Mouse (Mus musculus): ENCODE data around the gene Tmc6. TPM values are rescaled to one million over a fixed set of nuclear protein-coding genes. Genes with fewer than 3 reads are reported as not detected.

Tmc6 gene
- total and polyA plus RNA-seq, 2 experiments: 5.3 to 11.8 TPM

DNA sequence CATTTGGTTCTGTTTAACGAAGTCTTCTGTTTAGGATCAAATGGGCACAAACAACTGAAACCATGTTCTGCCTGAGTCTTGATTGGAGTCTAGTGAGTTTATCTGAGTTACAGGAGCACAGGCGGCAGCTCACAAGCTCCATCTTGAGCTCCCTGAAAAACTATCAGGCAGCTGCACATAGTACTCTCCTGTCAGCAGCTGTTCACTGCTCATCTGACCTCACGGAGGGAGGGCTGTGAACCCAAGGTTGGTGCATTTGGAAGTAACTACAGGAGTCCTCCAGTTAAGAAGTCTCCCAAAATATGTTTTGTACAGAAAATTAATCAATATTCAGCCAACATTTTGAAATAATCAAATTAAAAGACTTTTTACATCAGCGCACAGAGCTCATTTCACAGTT, 33.4 kb downstream of the Tmc6 start:
- Histone ChIP-seq H3K27ac (replicated peaks; ENCODE audit: insufficient read depth, low read depth, low read length) (no peak overlapping the region), H3K79me2 (ENCODE audit: control insufficient read depth, insufficient read depth, low read length) (no peaks in the 10 kb centered on the region), H3K36me3 (ENCODE audit: control insufficient read depth, insufficient read depth, low read length) (peaks cover 55% of the 10 kb centered on the region), H3K4me3 (ENCODE audit: insufficient read depth, low read depth, low read length) (no peak overlapping the region), H3K4me1 (ENCODE audit: control insufficient read depth, insufficient read depth, low read length) (no peaks in the 10 kb centered on the region), H3K27me3 (ENCODE audit: control insufficient read depth, insufficient read depth, low read length) (no peaks in the 10 kb centered on the region), H3K9ac (ENCODE audit: low read depth, low read length) (no peak overlapping the region)
- TF ChIP-seq POLR2A (IDR thresholded peaks at IDR 0.05; ENCODE audit: extremely low read depth, insufficient read depth, low read length): no peak
- TF ChIP-seq CTCF (IDR thresholded peaks at IDR 0.05; ENCODE audit: low read depth, low read length): no peak
- DNase-seq (ENCODE audit: extremely low read depth, low read depth, low spot score): no peak
- WGBS: 93% methylated on average over 4 of the region's 4 CpGs

DNA sequence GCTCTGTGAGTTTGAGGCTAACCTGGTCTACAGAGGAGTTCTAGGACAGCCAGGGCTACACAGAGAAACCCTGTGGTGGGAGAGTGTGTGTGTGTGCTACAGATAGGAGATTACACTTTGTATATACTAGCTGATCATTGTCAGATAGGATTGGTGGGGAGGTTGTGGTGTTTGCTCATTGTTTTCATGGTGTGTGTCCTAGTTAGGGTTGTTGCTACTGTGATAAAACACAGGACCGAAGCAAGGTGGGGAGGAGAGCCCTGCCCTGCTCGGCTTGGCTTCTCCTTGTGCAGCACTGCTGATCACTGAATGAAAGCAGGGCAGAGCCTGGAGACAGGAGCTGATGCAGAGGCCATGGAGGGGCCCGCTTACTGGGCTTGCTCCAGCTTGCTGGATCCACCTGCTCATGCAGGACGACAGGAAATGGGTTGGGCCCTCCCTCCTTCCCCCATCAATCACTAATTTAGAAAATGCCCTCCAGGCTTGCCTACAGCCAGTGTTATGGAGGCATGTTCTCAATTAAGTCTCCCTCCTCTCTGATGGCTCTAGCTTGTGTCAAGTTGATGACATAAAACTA, 38.5 kb downstream of the Tmc6 start:
- no peak for TF ChIP-seq CTCF (IDR thresholded peaks at IDR 0.05; ENCODE audit: low read depth, low read length)
- no peak for TF ChIP-seq POLR2A (IDR thresholded peaks at IDR 0.05; ENCODE audit: extremely low read depth, insufficient read depth, low read length)
- DNase-seq (ENCODE audit: extremely low read depth, low read depth, low spot score): no peak
- Histone ChIP-seq H3K79me2 (ENCODE audit: control insufficient read depth, insufficient read depth, low read length) (no peaks in the 10 kb centered on the region), H3K4me1 (ENCODE audit: control insufficient read depth, insufficient read depth, low read length) (no peaks in the 10 kb centered on the region), H3K36me3 (ENCODE audit: control insufficient read depth, insufficient read depth, low read length) (peaks cover 57% of the 10 kb centered on the region), H3K27ac (replicated peaks; ENCODE audit: insufficient read depth, low read depth, low read length) (no peak overlapping the region), H3K27me3 (ENCODE audit: control insufficient read depth, insufficient read depth, low read length) (no peaks in the 10 kb centered on the region), H3K9ac (ENCODE audit: low read depth, low read length) (no peak overlapping the region), H3K4me3 (ENCODE audit: insufficient read depth, low read depth, low read length) (no peak overlapping the region)
- WGBS: 89% methylated on average over 4 of the region's 4 CpGs

DNA sequence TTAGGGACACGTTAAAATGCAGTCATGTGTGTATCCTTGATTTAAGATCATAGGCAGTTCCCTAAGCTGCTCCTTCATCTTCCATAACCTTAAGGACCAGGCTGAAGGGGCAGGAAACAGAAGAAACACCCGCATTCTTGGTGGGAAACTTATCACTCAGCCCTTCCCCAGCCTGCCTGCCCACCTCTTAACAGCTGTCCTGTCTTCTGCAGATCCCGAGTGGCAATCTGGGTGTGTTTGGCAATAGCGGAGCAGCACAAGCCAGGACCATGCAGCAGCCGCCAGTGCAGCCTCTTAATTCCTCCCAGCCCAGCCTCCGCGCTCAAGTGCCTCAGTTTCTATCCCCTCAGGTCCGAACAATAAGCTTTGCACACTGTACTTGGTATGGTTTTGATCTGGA, 39.3 kb downstream of the Tmc6 start:
- Histone ChIP-seq H3K36me3 (ENCODE audit: control insufficient read depth, insufficient read depth, low read length) (peaks cover 58% of the 10 kb centered on the region), H3K27ac (replicated peaks; ENCODE audit: insufficient read depth, low read depth, low read length) (no peak overlapping the region), H3K27me3 (ENCODE audit: control insufficient read depth, insufficient read depth, low read length) (no peaks in the 10 kb centered on the region), H3K4me1 (ENCODE audit: control insufficient read depth, insufficient read depth, low read length) (no peaks in the 10 kb centered on the region), H3K79me2 (ENCODE audit: control insufficient read depth, insufficient read depth, low read length) (no peaks in the 10 kb centered on the region), H3K4me3 (ENCODE audit: insufficient read depth, low read depth, low read length) (no peak overlapping the region), H3K9ac (ENCODE audit: low read depth, low read length) (no peak overlapping the region)
- no peak for DNase-seq (ENCODE audit: extremely low read depth, low read depth, low spot score)
- 92% methylated on average over 8 of the region's 8 CpGs for WGBS
- TF ChIP-seq CTCF (IDR thresholded peaks at IDR 0.05; ENCODE audit: low read depth, low read length) (no peak), POLR2A (IDR thresholded peaks at IDR 0.05; ENCODE audit: extremely low read depth, insufficient read depth, low read length) (no peak)

DNA sequence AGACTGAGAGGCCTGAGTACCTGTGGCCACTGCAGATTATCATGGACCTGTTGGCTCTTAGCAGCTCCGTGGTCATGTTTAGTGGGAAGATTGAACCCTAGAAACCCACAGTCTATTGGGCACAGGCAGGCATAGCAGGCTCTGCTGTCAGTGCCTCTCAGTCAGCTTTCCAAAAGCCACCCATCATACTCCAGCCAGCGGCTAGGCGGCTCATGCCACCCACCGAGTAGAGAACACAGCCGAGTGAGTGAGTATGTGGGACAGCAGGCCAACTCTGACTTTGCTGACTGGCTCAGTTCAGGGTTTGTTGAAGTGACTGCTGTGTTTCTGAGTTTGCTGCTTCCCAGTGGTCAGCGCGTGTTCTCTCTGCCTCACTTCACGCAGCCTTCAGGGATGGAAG, 39.8 kb downstream of the Tmc6 start:
- peaks cover 54% of the 10 kb centered on the region for H3K36me3 ChIP-seq (ENCODE audit: control insufficient read depth, insufficient read depth, low read length)
- no peaks in the 10 kb centered on the region for H3K79me2 ChIP-seq (ENCODE audit: control insufficient read depth, insufficient read depth, low read length)
- no peaks in the 10 kb centered on the region for H3K4me1 ChIP-seq (ENCODE audit: control insufficient read depth, insufficient read depth, low read length)
- WGBS: 92% methylated on average over 8 of the region's 8 CpGs
- TF ChIP-seq CTCF (IDR thresholded peaks at IDR 0.05; ENCODE audit: low read depth, low read length) (no peak), POLR2A (IDR thresholded peaks at IDR 0.05; ENCODE audit: extremely low read depth, insufficient read depth, low read length) (no peak)
- no peak overlapping the region for H3K27ac ChIP-seq (replicated peaks; ENCODE audit: insufficient read depth, low read depth, low read length)
- H3K4me3 ChIP-seq (ENCODE audit: insufficient read depth, low read depth, low read length): no peak overlapping the region
- H3K9ac ChIP-seq (ENCODE audit: low read depth, low read length): no peak overlapping the region
- H3K27me3 ChIP-seq (ENCODE audit: control insufficient read depth, insufficient read depth, low read length): no peaks in the 10 kb centered on the region
- no peak for DNase-seq (ENCODE audit: extremely low read depth, low read depth, low spot score)

DNA sequence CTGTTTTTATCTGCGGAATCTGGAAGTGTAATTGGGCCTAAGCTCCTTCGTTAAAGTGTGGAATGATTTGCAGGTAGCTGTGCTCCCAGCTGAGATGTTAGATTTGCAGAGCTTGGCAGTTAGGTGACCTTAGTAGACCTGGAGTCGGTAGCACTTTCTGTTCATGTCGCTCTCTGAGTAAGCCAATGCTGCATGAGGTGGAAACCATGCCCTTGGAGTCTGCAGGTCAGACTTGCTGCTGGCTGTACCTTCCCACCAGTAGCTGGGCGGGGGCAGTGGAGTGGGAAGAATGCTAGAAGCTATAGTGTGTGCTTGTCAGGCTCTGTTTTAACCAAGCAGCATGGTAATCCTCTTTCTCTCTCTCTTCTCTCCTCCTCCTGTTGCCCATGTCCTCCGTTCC, 40.9 kb downstream of the Tmc6 start:
- no peak overlapping the region for H3K27ac ChIP-seq (replicated peaks; ENCODE audit: insufficient read depth, low read depth, low read length)
- TF ChIP-seq POLR2A (IDR thresholded peaks at IDR 0.05; ENCODE audit: extremely low read depth, insufficient read depth, low read length): no peak
- TF ChIP-seq CTCF (IDR thresholded peaks at IDR 0.05; ENCODE audit: low read depth, low read length): no peak
- H3K9ac ChIP-seq (ENCODE audit: low read depth, low read length): no peak overlapping the region
- H3K79me2 ChIP-seq (ENCODE audit: control insufficient read depth, insufficient read depth, low read length): no peaks in the 10 kb centered on the region
- H3K4me1 ChIP-seq (ENCODE audit: control insufficient read depth, insufficient read depth, low read length): no peaks in the 10 kb centered on the region
- H3K36me3 ChIP-seq (ENCODE audit: control insufficient read depth, insufficient read depth, low read length): peaks cover 54% of the 10 kb centered on the region
- DNase-seq (ENCODE audit: extremely low read depth, low read depth, low spot score): no peak
- 94% methylated on average over 6 of the region's 6 CpGs for WGBS
- H3K4me3 ChIP-seq (ENCODE audit: insufficient read depth, low read depth, low read length): no peak overlapping the region
- no peaks in the 10 kb centered on the region for H3K27me3 ChIP-seq (ENCODE audit: control insufficient read depth, insufficient read depth, low read length)

DNA sequence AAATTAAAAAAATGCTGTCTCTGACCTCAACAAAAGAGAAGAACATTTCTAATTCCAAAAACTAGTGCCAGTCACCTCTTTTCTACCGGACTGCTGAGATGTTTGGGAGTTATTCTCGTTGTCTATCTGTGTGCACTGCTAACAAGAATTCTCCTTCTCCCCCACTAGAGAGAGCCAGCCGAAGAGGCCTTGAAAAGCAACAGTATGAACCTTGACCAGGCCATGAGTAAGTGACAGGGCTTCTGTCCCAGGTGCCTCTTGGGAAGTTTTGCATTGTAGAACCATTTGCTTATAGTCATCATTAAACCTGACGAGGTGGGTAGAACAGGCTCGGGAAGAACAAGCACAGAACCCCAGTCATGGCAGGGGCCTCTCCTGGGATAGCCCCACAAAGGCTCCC, 43.9 kb downstream of the Tmc6 start:
- H3K9ac ChIP-seq (ENCODE audit: low read depth, low read length): no peak overlapping the region
- WGBS: 85% methylated on average over 5 of the region's 5 CpGs
- H3K27me3 ChIP-seq (ENCODE audit: control insufficient read depth, insufficient read depth, low read length): no peaks in the 10 kb centered on the region
- no peak overlapping the region for H3K27ac ChIP-seq (replicated peaks; ENCODE audit: insufficient read depth, low read depth, low read length)
- no peak overlapping the region for H3K4me3 ChIP-seq (ENCODE audit: insufficient read depth, low read depth, low read length)
- no peaks in the 10 kb centered on the region for H3K79me2 ChIP-seq (ENCODE audit: control insufficient read depth, insufficient read depth, low read length)
- H3K36me3 ChIP-seq (ENCODE audit: control insufficient read depth, insufficient read depth, low read length): peaks cover 42% of the 10 kb centered on the region
- no peak for DNase-seq (ENCODE audit: extremely low read depth, low read depth, low spot score)
- TF ChIP-seq POLR2A (IDR thresholded peaks at IDR 0.05; ENCODE audit: extremely low read depth, insufficient read depth, low read length): no peak
- TF ChIP-seq CTCF (IDR thresholded peaks at IDR 0.05; ENCODE audit: low read depth, low read length): no peak
- no peaks in the 10 kb centered on the region for H3K4me1 ChIP-seq (ENCODE audit: control insufficient read depth, insufficient read depth, low read length)
